Mouse (Mus musculus) retina, postnatal 1 day (tissue): ENCODE measurements around the gene Ppt2.
A peak's percentile ranks its signal among the peaks of the same experiment; 100 is the strongest.

ENCODE experiments used
- DNase-seq: peaks from one replicate; pipeline ENCODE4 v3.0.0-alpha.2; 2012

Ppt2 gene

DNA sequence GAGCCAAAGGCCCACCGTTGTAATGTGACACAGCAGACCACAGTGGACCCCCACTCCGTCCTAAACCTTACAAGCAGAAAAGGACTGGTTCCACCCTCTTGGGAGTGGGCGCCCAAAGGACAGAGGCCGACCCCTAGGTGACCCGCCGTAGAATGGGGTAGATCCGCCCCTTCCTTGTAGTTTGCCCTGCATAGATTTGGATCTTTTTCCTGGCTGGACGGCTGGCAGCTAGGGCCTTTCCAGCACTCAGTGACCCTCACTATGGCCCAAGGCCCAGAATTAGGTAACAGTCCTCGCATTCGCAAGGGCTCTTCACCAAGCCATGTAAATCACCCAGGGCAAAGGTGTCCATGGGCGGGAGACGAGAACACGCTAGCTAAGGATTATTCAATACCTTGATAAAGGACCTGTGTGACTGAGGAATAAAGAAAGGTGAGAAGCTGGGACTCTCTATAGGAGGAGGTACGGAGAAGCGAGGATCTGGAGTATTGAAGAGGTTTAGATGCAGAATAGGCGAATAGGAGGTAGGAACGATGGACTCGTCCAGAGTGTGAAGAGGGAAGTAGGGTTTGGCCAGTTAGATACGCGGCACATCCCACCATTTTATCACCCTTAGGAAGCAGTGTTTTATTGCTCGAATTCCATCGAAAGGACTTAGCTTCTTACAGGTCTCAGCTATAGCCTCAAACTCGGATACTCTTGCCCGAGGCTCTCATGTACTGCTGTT, 23.6 kb downstream of the Ppt2 start:
- DNase-seq = no peak

DNA sequence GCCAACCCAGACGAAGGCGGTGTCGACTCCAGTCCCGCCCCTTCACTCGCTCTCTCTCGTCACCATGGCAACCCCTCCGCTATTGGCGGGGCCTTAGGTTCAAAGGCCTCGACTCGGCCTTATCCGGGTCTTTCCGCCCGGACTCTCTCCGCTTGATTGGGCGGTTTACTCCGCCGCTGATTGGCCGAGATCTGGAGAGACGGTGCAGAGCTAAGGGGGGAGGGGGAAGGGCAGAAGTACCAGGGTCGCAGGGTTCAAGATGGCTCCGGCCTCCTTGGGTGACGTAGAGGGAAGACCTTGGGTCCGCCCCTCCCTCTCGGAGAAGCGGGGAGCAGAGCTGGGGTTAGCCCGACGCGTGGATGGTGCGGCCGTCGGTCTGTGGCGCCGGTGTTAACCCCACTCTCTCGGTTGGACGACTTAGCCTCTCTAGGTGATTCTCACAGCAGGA, 24.2 kb downstream of the Ppt2 start, which contains the start of gene Agpat1:
Agpat1 (plus strand) TSS at position 202 of the 448 bp plus-strand sequence.
- DNase-seq = peak; percentile 100

DNA sequence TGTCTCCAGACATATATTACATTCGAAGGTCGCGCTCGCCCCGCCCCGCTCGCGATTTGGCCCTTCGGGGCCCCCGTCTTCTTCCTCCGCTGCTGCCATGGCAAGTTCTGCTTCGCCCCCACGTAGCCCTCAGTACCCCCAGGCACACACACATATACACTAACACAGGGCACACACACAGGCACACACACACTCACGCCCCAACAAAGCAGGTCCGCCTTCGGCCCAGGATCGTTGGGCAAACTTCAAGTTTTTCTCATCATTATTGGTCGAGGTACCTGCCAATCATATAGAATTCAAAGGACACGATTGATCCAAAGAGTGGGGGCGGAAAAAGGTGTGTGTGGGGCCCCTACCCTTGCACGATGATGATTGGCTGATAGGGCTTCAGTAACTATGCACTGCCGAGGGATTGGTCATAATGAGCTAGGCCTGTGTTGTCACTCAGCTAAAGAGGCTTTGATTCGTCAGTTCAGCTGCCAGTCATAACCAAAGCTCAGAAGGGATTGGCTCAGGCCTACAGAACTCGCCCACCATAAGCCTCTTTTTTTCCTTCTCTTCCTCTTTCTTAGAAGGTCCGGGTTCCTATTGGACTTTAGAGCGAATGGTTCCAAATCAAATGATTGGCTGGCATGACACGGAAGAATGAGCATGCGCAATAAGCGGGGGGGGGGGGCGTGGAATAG, 24.8 kb downstream of the Ppt2 start, which contains the start of gene Rnf5:
Rnf5 (minus strand) TSS at position 316 of the 686 bp plus-strand sequence.
- peak; percentile 100 for DNase-seq

DNA sequence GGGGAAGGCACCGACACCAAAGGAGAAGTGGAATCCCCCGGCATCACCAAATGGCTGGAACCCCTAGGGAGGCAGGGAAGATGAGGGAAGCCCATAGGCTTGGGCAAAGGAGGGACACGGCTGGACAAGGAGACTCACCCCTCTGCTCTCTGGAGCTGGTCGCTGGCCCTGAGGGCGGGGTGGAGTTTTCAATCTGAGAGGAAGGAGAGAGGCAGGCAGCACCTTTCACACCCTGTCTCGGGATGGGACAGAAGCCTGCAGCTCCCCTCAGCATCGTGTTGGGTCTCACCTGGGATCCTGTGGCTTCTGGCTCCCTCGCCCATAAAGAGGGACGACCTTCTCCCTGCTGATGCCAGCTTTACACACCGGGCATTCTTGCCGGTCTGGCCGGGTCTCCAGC, 26.5 kb downstream of the Ppt2 start:
- DNase-seq = no peak

DNA sequence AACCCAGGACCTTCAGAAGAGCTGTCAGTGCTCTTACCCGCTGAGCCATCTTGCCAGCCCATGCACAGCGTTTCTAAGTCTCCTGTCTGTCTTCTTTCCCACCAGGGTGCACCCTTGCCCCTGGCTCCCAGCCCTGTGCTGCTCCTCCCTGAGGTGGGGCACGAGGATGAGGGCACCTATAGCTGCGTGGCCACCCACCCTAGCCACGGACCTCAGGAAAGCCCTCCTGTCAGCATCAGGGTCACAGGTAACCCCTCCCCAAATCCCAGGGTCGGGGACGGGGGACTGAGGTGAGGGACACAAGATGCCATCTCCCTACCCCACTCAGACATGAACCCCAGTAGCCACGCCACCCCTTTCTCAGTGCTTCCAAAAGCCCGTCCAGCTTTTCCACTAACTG, 28.4 kb downstream of the Ppt2 start:
- no peak for DNase-seq

DNA sequence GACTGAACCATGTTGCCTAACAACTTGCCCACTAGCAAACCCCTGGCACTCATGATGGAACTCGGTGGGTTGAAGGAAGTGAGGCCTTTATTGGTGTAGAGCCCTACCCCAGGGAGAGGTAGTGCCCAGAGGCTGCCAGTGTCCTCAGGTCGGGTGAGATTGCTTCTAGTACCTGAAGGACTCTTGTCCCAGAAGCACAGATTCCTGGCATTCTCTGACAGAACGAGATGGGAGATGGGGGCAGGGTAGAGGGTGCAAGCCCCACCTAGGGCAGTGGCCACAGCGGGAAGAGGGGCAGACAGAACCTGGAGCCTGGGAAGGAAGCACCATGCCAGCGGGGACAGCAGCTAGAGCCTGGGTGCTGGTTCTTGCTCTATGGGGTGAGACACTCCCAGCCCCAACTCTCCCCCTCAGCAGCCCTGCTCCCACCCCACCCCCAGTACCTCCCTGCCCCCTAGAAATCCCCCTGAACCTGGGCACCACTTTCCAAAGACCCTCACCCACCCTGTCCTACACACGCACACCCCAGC, 30.7 kb downstream of the Ppt2 start, which contains the start of gene Ager:
Ager (plus strand) TSS at position 297 of the 530 bp plus-strand sequence.
- no peak for DNase-seq

DNA sequence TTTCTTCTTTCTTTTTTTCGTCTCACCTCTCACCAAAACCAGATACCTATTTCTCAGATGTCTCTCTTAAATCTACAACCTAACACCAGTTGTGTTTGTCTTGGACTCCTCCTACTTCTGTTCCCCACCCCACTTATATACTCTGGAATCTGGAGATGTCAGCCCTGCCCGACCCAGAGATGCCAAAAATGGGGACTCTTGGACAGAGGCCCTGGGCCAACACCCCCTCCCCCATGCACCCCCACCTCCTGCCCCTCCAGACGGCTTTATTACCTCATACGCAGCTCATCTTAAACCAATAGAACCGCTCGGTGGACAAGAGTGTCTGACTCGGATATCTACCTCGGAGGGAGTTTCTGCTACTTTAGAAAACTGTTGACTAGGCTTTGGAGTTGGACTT, 32.2 kb downstream of the Ppt2 start:
- no peak for DNase-seq

DNA sequence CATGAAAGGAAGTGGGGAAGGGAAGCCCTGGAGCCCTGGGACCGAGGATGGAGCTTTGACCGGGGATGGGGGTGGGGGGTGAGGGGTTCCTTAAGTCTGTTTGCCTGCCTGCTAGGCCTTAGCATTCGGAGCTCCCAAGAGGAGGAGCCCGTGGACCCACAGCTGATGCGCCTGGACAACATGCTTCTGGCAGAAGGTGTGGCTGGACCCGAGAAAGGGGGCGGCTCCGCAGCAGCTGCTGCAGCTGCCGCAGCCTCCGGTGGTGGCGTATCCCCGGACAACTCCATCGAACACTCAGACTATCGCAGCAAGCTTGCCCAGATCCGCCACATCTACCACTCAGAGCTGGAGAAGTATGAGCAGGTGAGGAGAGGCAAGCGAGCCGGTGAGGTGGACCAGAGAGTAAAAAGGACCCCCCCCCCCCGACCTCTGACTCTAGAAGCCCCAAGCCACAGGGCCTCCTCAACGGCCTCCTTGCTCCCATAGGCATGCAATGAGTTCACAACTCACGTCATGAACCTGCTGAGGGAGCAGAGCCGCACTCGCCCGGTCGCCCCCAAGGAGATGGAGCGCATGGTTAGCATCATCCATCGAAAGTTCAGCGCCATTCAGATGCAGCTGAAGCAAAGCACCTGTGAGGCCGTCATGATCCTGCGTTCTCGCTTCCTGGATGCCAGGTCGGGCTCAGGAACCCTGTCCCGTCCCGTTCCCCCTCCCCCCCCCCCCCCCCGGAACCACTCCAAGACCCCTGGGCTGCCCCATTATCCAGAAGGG, 34.4 kb downstream of the Ppt2 start:
- peak; percentile 47 for DNase-seq

DNA sequence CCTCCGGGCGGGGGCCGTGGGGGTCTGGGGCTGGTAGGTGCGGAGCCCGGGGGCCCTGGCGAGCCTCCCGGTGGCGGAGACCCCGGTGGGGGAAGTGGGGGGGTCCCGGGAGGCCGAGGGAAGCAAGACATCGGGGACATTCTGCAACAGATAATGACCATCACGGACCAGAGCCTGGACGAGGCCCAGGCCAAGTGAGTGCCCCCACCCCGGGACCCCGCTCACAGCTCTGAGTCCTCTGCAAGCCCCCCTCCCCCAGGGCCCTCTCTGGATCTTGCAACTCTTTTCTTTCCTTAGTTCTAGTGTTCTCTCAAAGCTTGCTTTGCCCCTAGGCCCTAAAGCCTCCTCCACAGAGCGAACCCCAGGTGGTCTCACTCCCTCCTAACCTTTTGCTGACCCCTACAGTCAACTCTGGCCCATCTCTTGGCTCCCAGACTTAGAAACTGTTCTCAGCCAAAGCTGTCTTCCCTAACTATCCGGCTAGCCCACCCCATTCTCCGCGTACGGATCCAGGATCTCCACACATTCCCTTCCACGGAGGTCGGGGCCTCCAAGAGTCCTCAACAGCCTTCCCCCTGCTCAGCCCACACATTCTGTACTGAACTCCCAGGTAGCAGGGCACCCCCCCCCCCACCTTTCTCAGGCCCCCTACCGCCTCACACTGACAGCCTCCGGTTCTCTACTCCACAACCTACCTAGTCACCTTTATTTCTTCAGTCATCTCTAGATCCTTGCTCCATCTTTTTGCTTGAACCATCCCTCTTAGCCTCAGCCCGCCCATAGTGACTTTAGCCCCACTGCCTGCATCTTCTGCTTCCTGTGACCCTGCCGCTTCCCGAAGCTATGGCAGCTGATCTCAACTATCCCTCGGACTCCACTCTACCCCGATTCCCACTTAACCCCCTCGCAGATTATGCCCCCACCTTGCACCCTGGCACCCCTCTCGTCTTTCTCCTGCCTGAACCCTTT, 35.4 kb downstream of the Ppt2 start:
- DNase-seq = peak; percentile 61

DNA sequence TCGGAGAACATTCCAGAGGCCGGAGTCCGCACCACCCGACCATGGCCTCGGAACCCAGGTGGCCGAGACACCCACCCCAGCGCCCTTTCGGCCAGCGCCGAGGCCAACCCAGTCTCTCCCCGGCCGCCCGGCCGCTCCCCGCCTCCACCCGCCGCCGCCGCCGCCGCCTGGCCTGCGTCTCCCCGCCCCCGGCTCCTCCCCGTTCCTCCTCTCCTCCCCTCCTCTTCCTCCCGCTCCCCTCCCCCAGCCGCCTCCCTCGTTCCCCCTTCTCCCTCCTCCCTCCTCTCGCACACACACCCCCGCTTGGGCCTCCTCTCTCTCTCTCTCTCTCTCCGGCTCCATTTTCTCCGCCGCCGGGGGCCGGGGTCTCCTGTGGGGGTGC, 36.3 kb downstream of the Ppt2 start:
- DNase-seq = peak; percentile 96

DNA sequence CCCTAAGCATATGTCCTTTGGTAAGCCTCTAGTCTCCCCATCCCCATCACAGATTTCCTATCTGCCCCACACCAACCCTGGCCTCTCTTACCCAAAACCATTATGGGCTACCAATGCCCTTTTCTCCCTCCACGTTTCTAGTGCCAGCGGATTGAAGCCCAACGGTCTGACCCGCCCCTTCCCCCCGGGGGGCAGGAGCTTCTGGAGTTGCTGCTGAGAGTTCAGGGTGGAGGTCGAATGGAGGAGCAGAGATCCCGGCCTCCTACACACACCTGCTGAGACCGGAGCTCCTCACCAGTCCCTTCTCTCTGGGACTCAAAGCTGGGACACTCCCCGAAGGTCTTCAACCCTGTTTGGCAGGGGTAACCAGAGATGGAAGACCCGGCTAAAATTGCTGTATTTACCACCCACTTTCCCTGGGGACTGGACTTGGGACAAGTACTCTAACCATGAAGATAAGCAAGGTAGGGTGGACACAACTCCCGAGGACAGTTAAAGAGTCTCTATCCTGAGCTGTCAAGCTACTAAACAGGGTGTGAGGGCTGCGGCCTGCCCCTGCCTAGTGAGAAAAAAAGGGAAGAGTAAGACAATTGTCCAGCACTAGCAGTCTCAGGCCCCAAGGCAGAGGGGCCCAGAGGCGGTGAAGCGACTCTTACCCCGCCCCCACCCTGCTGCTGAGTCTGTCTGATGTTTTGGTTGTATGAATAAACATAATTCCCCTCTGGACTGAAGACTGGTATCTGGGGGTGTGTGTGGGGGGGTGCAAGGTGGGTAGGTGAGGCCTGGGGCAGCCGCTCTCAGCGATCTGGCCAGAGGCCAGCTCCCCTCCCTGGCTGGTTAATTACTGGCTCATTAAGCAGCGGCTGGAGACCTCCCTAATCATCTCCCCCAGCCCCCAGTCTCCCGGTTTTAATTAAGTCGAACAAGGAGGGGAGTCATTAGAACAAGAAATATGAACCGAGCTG, 37.0 kb downstream of the Ppt2 start, which contains the start of gene Pbx2:
Pbx2 (plus strand) TSS at position 238 of the 965 bp plus-strand sequence.
- DNase-seq = no peak

DNA sequence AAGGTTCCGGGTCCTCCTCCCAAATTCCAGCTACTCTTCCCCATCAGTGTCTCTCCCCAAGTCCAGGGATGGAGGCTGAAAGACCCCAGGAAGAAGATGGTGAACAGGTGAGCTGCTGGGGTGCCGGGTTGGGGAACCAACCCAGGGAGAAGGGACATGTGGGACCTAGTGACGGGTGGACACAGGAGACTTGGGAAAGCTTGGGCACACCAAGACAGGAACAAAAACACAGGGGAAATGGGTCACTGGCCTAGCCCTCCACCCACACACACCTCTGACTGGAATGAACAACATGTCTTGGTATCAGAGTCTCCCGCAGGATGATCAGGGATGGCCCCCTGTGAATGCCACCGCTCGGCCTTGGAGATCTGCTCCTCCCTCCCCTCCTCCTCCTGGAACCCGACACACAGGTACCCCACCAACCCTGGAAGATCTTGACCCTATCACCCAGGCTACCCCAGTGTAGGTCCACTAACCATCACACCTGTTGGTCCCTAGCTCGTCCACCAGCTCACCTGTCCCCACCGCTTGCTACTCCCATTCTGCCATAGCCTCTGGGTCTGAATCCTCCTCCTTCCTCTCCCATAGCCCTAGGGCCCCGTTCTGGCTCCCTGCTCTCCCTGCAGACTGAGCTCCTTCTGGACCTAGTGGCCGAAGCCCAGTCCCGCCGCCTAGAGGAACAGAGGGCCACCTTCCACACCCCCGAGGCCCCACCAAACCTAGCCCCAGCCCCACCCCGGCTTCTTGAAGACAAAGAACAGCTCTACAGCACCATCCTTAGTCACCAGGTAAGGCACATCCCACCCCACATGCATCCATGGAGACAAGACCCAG, 37.9 kb downstream of the Ppt2 start:
- no peak for DNase-seq

DNA sequence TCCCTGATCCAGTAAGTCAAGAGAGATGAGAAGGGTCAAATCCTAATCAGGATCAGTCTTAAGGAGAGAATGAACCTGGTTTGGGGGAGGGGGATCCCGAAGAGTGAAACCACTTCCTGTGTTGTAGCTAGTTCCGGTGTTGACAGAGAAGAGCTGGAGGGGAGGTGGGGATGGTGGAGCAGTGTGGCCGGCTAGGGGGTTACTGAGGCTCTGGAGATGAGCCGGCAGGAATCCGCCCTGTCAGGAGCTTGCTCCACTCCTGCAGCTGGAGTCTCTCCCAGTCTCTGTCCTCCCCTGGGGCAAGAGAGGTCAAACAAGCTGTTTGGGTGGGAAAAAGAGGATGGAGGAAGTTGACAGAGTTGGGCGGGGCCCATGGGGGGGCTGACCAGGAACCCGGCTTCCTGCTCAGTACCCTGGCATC, 38.6 kb downstream of the Ppt2 start, which contains the start of gene Gpsm3:
Gpsm3 (plus strand) TSS at position 126 of the 421 bp plus-strand sequence.
- peak; percentile 61 for DNase-seq

DNA sequence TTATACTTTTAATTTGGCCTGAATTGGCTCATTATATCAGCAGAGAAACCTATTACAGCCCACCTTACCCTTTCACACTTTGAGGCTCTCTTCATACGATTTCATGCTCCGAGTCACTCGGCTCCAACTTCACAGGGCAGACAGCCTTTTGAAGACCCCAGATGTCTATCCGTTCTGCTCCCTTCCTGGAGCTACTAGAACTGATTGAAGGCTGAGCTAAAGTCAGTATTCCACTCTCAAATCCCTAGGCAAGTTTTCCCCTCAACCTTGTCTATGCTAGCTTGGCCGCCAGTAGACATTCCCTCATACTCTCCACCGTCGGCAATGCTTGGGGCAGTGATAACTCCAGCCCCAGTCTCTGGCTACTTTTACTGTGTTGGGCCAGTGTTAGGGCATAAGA, 39.1 kb downstream of the Ppt2 start:
- no peak for DNase-seq

DNA sequence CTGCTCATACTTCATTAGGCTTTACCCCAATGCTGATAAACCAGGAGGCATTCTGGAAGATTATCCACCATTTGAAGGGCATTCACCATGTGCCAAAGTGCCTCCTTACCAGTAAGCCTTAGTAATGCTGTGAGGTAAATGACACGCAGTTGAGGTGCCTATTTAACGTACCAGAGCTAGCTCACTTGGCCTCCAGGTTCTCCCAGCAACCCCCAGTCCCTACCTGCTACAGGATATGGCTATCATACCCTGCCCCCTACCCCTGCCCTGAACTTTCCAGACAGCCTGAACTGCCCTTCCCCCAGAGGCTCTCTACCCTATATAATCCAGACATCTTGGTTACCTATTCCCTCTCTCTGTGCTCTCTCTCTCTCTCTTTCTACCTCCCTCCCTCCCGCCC, 39.5 kb downstream of the Ppt2 start:
- DNase-seq = no peak

DNA sequence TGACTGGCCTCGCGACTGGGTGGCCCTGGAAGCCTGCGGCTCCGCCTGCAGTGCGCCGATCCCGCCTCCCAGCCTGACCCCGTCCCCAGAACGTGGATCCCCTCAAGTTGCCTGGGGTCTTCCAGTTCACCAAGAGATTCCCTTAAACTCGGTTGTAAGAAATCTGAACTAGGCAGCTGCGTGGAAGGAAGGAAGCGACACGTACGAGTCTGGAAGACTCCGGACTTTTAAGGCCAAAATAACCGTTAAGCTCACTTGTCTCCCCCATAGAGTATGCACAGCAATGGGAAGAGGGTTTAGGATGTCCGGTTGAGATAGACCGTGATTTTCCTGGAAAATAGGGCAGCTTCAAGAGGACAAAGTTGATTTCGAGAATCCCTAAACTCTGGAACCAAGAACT, 40.5 kb downstream of the Ppt2 start:
- no peak for DNase-seq

DNA sequence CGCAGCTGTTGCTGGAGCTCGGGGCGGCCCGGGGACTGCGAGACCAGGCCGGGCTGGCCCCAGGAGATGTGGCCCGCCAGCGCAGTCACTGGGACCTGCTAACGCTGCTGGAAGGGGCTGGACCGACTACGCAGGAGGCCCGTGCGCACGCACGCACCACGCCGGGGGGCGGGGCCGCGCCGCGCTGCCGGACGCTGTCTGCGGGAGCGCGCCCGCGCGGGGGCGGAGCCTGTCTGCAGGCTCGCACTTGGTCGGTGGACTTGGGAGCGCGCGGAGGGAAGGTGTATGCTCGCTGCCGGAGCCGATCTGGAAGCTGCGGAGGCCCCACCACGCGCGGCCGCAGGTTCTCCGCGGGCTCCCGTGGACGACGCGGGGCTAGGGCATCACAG, 40.9 kb downstream of the Ppt2 start:
- DNase-seq = peak; percentile 96

DNA sequence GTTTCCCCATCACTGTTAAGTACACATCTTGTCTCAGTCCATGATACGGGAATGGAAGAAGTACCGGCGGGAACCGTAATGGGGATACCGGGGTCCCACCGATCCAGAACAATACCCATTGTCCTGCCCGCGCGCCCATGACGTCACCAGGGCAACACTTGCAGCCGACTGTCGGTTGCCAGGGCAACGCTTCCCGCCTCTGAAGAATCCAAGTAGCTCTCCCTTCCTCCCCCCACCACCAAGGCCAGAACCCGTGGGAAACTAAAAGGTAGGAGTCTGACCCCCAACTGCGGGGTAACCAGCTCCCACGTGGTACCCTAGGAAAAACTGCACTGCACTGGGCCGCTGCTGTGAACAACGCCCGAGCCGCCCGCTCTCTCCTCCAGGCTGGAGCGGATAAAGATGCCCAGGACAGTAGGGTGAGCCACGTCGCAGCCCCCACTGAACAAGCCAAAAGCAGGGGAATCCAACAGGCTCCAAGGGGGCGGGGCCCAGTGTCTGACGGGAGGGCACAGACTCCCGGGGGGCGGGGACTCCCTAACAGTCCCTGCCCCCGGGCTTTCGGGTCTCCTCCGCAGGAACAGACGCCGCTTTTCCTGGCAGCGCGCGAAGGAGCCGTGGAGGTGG, 41.4 kb downstream of the Ppt2 start:
- peak; percentile 95 for DNase-seq
